Mouse (Mus musculus) CH12.LX (cell line): ENCODE measurements around the gene Lrrc75a. TPM values are rescaled to one million over a fixed set of nuclear protein-coding genes. Genes with fewer than 3 reads are reported as not detected.

Source experiments
- DNase-seq: peaks from one replicate; pipeline ENCODE4 v3.0.0-alpha.2; 2013; ENCODE audit errors: extremely low read depth
- H3K27ac ChIP-seq: 2 replicates; pipeline ENCODE4 v1.5.1; 2012; ENCODE audit warnings: low read depth, mild to moderate bottlenecking, control low read depth, moderate library complexity; ENCODE audit not compliant: insufficient read depth
- H3K27me3 ChIP-seq: replicated peaks from 2 replicates; pipeline ENCODE3; 2012; ENCODE audit warnings: inconsistent platforms
- H3K36me3 ChIP-seq, 2 experiments: replicated peaks in 1 of 2; 2 replicates each; pipeline versions ENCODE3 to v1.6.1; 2012; ENCODE audit warnings: inconsistent platforms in 1 of 2, low read length in 1 of 2, mild to moderate bottlenecking in 1 of 2, mixed read lengths in 1 of 2, moderate library complexity in 1 of 2; ENCODE audit not compliant: control insufficient read depth in 1 of 2, insufficient read depth in 1 of 2
- H3K4me1 ChIP-seq, 2 experiments: 2 replicates each; pipeline ENCODE4 v1.6.1; 2012; ENCODE audit warnings: inconsistent platforms in 1 of 2, moderate library complexity in 1 of 2; ENCODE audit not compliant: insufficient read depth in 2 of 2, control insufficient read depth in 1 of 2
- H3K4me2 ChIP-seq: 2 replicates; pipeline ENCODE4 v1.6.1; 2012; ENCODE audit warnings: low read depth, mild to moderate bottlenecking, control low read depth; ENCODE audit not compliant: poor library complexity, insufficient read depth, severe bottlenecking
- H3K4me3 ChIP-seq, 3 experiments: fragments of 150-350 bp in 1 of 3; sonication (generic) in 1 of 3; replicated peaks in 1 of 3; 2 replicates each; pipeline versions ENCODE3 to v1.5.1; 2011 to 2012; ENCODE audit warnings: low read depth in 2 of 3, low read length in 2 of 3, mild to moderate bottlenecking in 2 of 3, moderate library complexity in 2 of 3, control low read depth in 1 of 3, improper control_type of control experiment in 1 of 3, inconsistent platforms in 1 of 3, mixed read lengths in 1 of 3; ENCODE audit not compliant: poor library complexity in 1 of 3
- H3K79me2 ChIP-seq: replicated peaks from 2 replicates; pipeline ENCODE4 v1.6.1; 2012; ENCODE audit warnings: mild to moderate bottlenecking, moderate library complexity; ENCODE audit not compliant: control insufficient read depth, poor library complexity, insufficient read depth, severe bottlenecking; ENCODE audit errors: extremely low read depth
- H3K9ac ChIP-seq: 2 replicates; pipeline ENCODE4 v1.6.1; 2012; ENCODE audit warnings: low read depth, mild to moderate bottlenecking, control low read depth, moderate library complexity; ENCODE audit not compliant: insufficient read depth
- H3K9me3 ChIP-seq: replicated peaks from 2 replicates; pipeline ENCODE3; 2012; ENCODE audit warnings: low read length, inconsistent platforms, mixed read lengths
- CTCF ChIP-seq, 2 experiments: IDR thresholded peaks in 1 of 2; conservative IDR thresholded peaks in 1 of 2; 2 replicates each; pipeline ENCODE4 v1.5.1; 2011 to 2012; ENCODE audit warnings: low read depth in 2 of 2, low read length in 2 of 2, improper control_type of control experiment in 1 of 2, inconsistent platforms in 1 of 2, mild to moderate bottlenecking in 1 of 2, moderate library complexity in 1 of 2
- ETS1 ChIP-seq: conservative IDR thresholded peaks from 2 replicates; pipeline ENCODE4 v1.6.1; 2012; ENCODE audit warnings: low read depth, mild to moderate bottlenecking, inconsistent platforms, low read length, improper control_type of control experiment, moderate library complexity
- HCFC1 ChIP-seq: IDR thresholded peaks from 2 replicates; pipeline ENCODE4 v1.6.1; 2012; ENCODE audit warnings: low read depth, mild to moderate bottlenecking, inconsistent platforms, low read length, improper control_type of control experiment
- IRF4 ChIP-seq: IDR thresholded peaks from 2 replicates; pipeline ENCODE4 v1.6.1; 2014; ENCODE audit warnings: low read depth, mild to moderate bottlenecking, inconsistent platforms, low read length, improper control_type of control experiment
- JUN ChIP-seq: IDR thresholded peaks from 2 replicates; pipeline ENCODE4 v1.6.1; 2011; ENCODE audit warnings: low read depth, mild to moderate bottlenecking, low read length, improper control_type of control experiment, moderate library complexity; ENCODE audit not compliant: insufficient read depth
- KAT2A ChIP-seq: IDR thresholded peaks from 2 replicates; pipeline ENCODE4 v1.6.1; 2012; ENCODE audit warnings: low read length, improper control_type of control experiment, inconsistent platforms; ENCODE audit not compliant: insufficient replicate concordance
- MAFK ChIP-seq: IDR thresholded peaks from 2 replicates; pipeline ENCODE4 v1.6.1; 2011; ENCODE audit warnings: low read length, improper control_type of control experiment; ENCODE audit not compliant: insufficient replicate concordance
- MAX ChIP-seq: IDR thresholded peaks from 2 replicates; pipeline ENCODE4 v1.6.1; 2011; ENCODE audit warnings: low read length, improper control_type of control experiment
- MXI1 ChIP-seq: IDR thresholded peaks from 2 replicates; pipeline ENCODE4 v1.6.1; 2011; ENCODE audit warnings: mild to moderate bottlenecking, low read depth, low read length, improper control_type of control experiment
- MYC ChIP-seq: IDR thresholded peaks from 2 replicates; pipeline ENCODE4 v1.6.1; 2011; ENCODE audit warnings: low read depth, mild to moderate bottlenecking, improper control_type of control experiment, low read length
- POLR2A ChIP-seq: IDR thresholded peaks from 2 replicates; pipeline ENCODE4 v1.6.1; 2011; ENCODE audit warnings: low read depth, mild to moderate bottlenecking, improper control_type of control experiment, low read length
- POLR2AphosphoS2 ChIP-seq: IDR thresholded peaks from 2 replicates; pipeline ENCODE4 v1.6.1; 2011; ENCODE audit warnings: low read depth, low read length, improper control_type of control experiment
- SIN3A ChIP-seq: IDR thresholded peaks from 2 replicates; pipeline ENCODE4 v1.6.1; 2012; ENCODE audit warnings: low read length, improper control_type of control experiment, inconsistent platforms
- TBP ChIP-seq: conservative IDR thresholded peaks from 2 replicates; pipeline ENCODE4 v1.6.1; 2011; ENCODE audit warnings: low read depth, low read length, improper control_type of control experiment
- TCF12 ChIP-seq: IDR thresholded peaks from 2 replicates; pipeline ENCODE4 v1.6.1; 2014; ENCODE audit warnings: low read depth, mild to moderate bottlenecking, inconsistent platforms, low read length, improper control_type of control experiment
- UBTF ChIP-seq: IDR thresholded peaks from 2 replicates; pipeline ENCODE4 v1.6.1; 2012; ENCODE audit warnings: low read depth, mild to moderate bottlenecking, inconsistent platforms, low read length, improper control_type of control experiment, moderate library complexity
- USF2 ChIP-seq: conservative IDR thresholded peaks from 2 replicates; pipeline ENCODE4 v1.6.1; 2011; ENCODE audit warnings: low read depth, low read length, improper control_type of control experiment
- ZC3H11A ChIP-seq: IDR thresholded peaks from 2 replicates; pipeline ENCODE4 v1.6.1; 2012; ENCODE audit warnings: low read depth, mild to moderate bottlenecking, inconsistent platforms, low read length, improper control_type of control experiment
- ZMIZ1 ChIP-seq: IDR thresholded peaks from 2 replicates; pipeline ENCODE4 v1.6.1; 2012; ENCODE audit warnings: low read depth, mild to moderate bottlenecking, inconsistent platforms, low read length, improper control_type of control experiment
- ZNF384 ChIP-seq: IDR thresholded peaks from 2 replicates; pipeline ENCODE4 v1.6.1; 2012; ENCODE audit warnings: low read depth, low read length, improper control_type of control experiment, inconsistent platforms
- dilution Hi-C: fragments of 300-500 bp; cut with MboI; formaldehyde crosslinking; loops from 2 replicates; pipeline ENCODE4 v1.14.3; 2020; ENCODE audit warnings: low sequenced_read_pairs; ENCODE audit not compliant: extremely low pct_unique_long_range_greater_than_20kb, extremely low pct_ligation_motif_present
- in situ Hi-C: fragments of 300-500 bp; cut with MboI; formaldehyde crosslinking; loops from 3 replicates; pipeline ENCODE4 v1.14.3; 2019; ENCODE audit warnings: low sequenced_read_pairs, low pct_ligation_motif_present, low pct_unique_long_range_greater_than_20kb, mixed read lengths
- polyA plus RNA-seq: library from polyadenylated mRNA; unstranded; fragments of >175 nt; gene quantifications from 2 replicates; pipeline ENCODE4 v1.2.1, GENCODE M21; 2012; ENCODE audit warnings: low read depth; ENCODE audit not compliant: insufficient read length
- total RNA-seq, 2 experiments: library from RNA; depleted of rRNA; stranded (reverse); fragments of 300-350 nt in 1 of 2; fragments of >200 nt in 1 of 2; gene quantifications; 2 replicates each; pipeline ENCODE4 v1.2.3; 2012 to 2014

Gene Lrrc75a
- total and polyA plus RNA-seq, 3 experiments = 1.3 to 12.6 (median 1.8) TPM

DNA sequence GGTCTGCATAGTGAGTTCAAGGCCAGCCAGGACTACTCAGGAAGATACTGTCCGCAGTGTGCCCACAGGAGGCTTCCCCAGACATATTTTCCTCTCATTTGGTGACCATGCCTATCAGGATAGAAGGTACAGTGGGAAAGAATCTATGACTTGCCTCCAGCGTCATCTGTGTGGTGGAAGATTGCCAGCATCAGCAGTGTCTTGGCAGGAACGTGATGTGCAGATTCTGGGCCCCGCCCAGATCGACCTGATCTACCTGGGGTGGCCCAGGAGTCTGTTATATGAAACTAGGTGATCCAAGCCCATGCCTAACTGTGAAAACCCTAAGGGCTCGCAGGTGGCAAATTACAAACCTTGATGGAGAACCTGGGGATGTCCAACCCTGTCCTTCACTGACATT lies 21.7 kb upstream of the Lrrc75a start:
- dilution Hi-C loops = no loop called here

DNA sequence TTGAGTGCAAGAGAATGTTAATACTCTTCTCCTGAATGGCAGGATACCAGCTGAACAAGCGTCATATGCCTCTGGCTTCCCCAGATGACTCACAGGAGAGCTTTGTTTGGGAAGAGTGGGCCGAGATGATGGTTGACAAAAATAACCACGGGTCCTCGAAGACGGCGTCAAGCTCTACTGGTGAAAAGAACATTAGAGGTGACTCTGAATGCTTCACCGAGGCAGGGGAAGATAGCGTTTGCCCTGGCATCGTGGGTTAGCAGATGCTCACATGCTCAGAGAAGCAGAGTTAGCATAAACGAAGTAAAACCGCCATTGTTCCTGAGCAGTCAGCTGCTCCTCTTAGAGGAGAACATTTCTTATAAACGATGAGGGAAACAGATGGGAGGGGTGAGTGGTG lies 21.1 kb upstream of the Lrrc75a start:
- Histone ChIP-seq H3K36me3 (peaks cover 21 to 30% of the 10 kb centered on the region in 2 experiments), H3K4me2 (no peak overlapping the region), H3K79me2 (no peaks in the 10 kb centered on the region), H3K9me3 (no peaks in the 10 kb centered on the region), H3K4me3 (no peak overlapping the region), H3K4me1 (peaks cover 4 to 7% of the 10 kb centered on the region in 2 experiments; a peak in 3 of 4 replicates), H3K9ac (no peak overlapping the region), H3K27me3 (no peaks in the 10 kb centered on the region), H3K27ac (no peak overlapping the region)
- no peak for DNase-seq
- dilution Hi-C loops = no loop called here
- no peak for TF ChIP-seq HCFC1
- no peak for TF ChIP-seq IRF4
- no peak for TF ChIP-seq MXI1
- no peak for TF ChIP-seq TCF12
- no peak for TF ChIP-seq POLR2A
- no peak for TF ChIP-seq KAT2A
- no peak for TF ChIP-seq SIN3A
- no peak for TF ChIP-seq TBP
- no peak for TF ChIP-seq POLR2AphosphoS2
- no peak for TF ChIP-seq MAFK
- in situ Hi-C loops = no loop called here

More for the DNA sequence above, 21.7 kb upstream of the Lrrc75a start:
- H3K4me2 ChIP-seq = no peak overlapping the region
- TF ChIP-seq CTCF (conservative IDR thresholded peaks at IDR 0.05 in 1 of 2, IDR thresholded peaks at IDR 0.05 in 1 of 2; ENCODE audit: low read depth in 2 of 2, low read length in 2 of 2) (no peak), MAFK (no peak), ETS1 (no peak), ZMIZ1 (no peak), ZNF384 (no peak), USF2 (no peak), UBTF (no peak), MYC (no peak), POLR2AphosphoS2 (no peak), JUN (no peak), POLR2A (no peak), TCF12 (no peak), HCFC1 (no peak), ZC3H11A (no peak), MAX (no peak)
- TF ChIP-seq, all 38 proteins: peak for 0
- in situ Hi-C loops = no loop called here
- no peak for DNase-seq
- no peak overlapping the region for H3K4me3 ChIP-seq
- no peaks in the 10 kb centered on the region for H3K79me2 ChIP-seq
- no peak overlapping the region for H3K27ac ChIP-seq
- peaks cover 4 to 7% of the 10 kb centered on the region in 2 experiments; a peak in 3 of 4 replicates for H3K4me1 ChIP-seq
- no peaks in the 10 kb centered on the region for H3K27me3 ChIP-seq
- H3K36me3 ChIP-seq = peaks cover 16 to 24% of the 10 kb centered on the region in 2 experiments
- H3K9ac ChIP-seq = no peak overlapping the region
- no peaks in the 10 kb centered on the region for H3K9me3 ChIP-seq
